Comparison of ENCODE assay signal across 9 mouse cellular contexts in the genomic region with DNA sequence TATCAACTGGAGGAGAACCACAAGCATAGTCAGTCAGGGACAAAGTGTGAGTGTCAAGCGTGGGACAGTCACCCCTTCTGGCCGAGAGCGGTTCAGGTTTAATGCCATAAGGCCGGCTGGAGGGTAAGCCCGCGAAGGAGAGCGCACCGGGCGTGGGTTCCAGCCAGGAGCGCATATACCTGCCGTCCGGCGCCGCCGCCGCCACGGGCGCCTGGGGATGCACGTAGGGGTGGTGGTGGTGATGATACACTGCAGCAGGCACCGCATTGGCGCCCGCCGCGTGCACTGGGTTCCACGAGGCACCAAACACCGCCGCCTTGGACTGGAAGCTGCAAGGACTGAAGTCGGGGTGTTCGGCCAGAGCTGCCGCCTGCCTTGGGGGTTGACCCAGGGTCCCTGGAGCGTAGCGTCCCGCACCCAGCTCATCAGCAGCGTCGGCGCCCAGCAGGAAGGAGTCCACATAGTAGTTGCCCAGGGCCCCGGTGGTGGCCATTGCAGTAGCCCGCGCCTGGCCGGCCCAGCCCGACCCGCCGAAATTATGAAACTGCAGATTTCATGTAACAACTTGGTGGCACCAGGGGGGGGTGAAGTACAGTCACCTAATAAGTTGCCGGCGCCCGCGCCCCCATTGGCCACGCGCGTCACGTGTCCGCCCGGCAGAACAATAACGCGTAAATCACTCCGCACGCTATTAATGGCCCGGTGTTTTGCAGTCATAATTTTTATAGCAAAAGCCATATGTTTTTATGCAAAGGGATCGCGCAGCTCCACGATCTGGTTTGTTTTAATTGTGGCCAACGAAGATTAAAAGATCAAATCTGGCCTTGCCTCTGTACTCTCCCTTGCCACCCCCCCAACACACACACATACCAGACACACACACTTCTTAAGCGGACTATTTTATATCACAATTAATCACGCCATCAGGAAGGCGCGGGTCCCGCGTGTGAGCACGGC. TPM values are rescaled to one million over a fixed set of nuclear protein-coding genes. Genes with fewer than 3 reads are reported as not detected.
DNase-seq lines count a peak whose midpoint lies in the region; ATAC-seq and TF ChIP-seq lines count a peak whose summit lies in the region.
"Had no signal": no experiment of that assay in that cellular context is flagged by ENCODE, and none has a peak within 500 bp of the region (broad histone marks: within the 10 kb centered on the region; RNA-seq: fewer than 3 reads in every experiment).

No protein-coding gene starts in this region.

- no peaks in the 10 kb centered on the region for H3K27me3 ChIP-seq in Patski
- no peaks in the 10 kb centered on the region for H3K27me3 ChIP-seq in kidney, adult 2 months (replicated peaks; ENCODE audit: control insufficient read depth, insufficient read depth, low read length)
- peaks cover 100% of the 10 kb centered on the region for H3K27me3 ChIP-seq in midbrain, embryonic 10.5 days (ENCODE audit: low read depth, poor library complexity, severe bottlenecking)

- peak overlapping the region; percentile 95 for H3K27ac ChIP-seq in kidney, adult 2 months (ENCODE audit: insufficient read depth, low read depth, low read length)
- no peak overlapping the region for H3K27ac ChIP-seq in midbrain, embryonic 10.5 days (replicated peaks)
- H3K27ac ChIP-seq: hindbrain, embryonic 15.5 days had no signal

- no peaks in the 10 kb centered on the region for H3K9me3 ChIP-seq in midbrain, embryonic 10.5 days (replicated peaks)
- H3K9me3 ChIP-seq: hindbrain, embryonic 15.5 days had no signal

- no peaks in the 10 kb centered on the region; the same call in 1 of the 2 replicates for H3K36me3 ChIP-seq in kidney, adult 2 months (ENCODE audit: control insufficient read depth, insufficient read depth, low read length)
- H3K36me3 ChIP-seq in midbrain, embryonic 10.5 days, result no peaks in the 10 kb centered on the region
- H3K36me3 ChIP-seq: hindbrain, embryonic 15.5 days had no signal

- H3K4me1 ChIP-seq in kidney, adult 2 months (ENCODE audit: control insufficient read depth, insufficient read depth, low read length), result no peaks in the 10 kb centered on the region
- peaks cover 14% of the 10 kb centered on the region for H3K4me1 ChIP-seq in midbrain, embryonic 10.5 days

- H3K4me3 ChIP-seq in kidney, adult 2 months (ENCODE audit: insufficient read depth, low read depth, low read length), result peak overlapping the region; percentile 83
- H3K4me3 ChIP-seq in midbrain, embryonic 10.5 days, result no peak overlapping the region
- H3K4me3 ChIP-seq: hindbrain, embryonic 15.5 days had no signal

- POLR2A ChIA-PET in Patski (lab: Charles Lee), result interaction anchor here (0.9 to 37.4 kb wide), 4 partner anchors 13 to 228 kb away, joined by 3 to 778 read pairs (median 266); partner anchors contain the start of genes 5730596B20Rik, Gm28308, Hoxa10 and Hoxa11

- ATAC-seq in Patski, result peak; percentile 20
- peak; percentile 57 for ATAC-seq in megakaryocyte-erythroid progenitor cell, adult 5-6 weeks (replicated peaks; ENCODE audit: low FRiP score, low TSS enrichment, poor library complexity, severe bottlenecking)
- ATAC-seq in erythroblast, adult 5-6 weeks (replicated peaks; ENCODE audit: low FRiP score, poor library complexity, severe bottlenecking), result no peak

- TF ChIP-seq CTCF in Patski (IDR thresholded peaks at IDR 0.05), result no peak
- TF ChIP-seq CTCF in kidney, adult 2 months (conservative IDR thresholded peaks at IDR 0.05; ENCODE audit: insufficient read depth, insufficient read length, low read depth, low read length), result no peak

- no peak for TF ChIP-seq POLR2A in kidney, adult 2 months (IDR thresholded peaks at IDR 0.05; ENCODE audit: low read depth, low read length)

- under 1% methylated on average over 69 of the region's 69 CpGs for WGBS in kidney, adult 2 months
- WGBS in midbrain, embryonic 10.5 days, result 3% methylated on average over 69 of the region's 69 CpGs

- in situ Hi-C loops in Patski (cut with MboI; ENCODE audit: low pct_unique_long_range_greater_than_20kb), result loop anchor here (10.0 to 25.0 kb wide), 4 partner anchors 51 to 1239 kb away; partner anchors contain the start of gene 5730596B20Rik

- peak; percentile 94 for DNase-seq in heart, adult 11 months
- no peak for DNase-seq in heart, adult 8-10 months (ENCODE audit: low spot score)
- no peak for DNase-seq in Patski (ENCODE audit: low read depth, low spot score)
- peak; percentile 97 for DNase-seq in kidney, adult 2 months
- no peak for DNase-seq in right cerebral cortex, adult 2 months (ENCODE audit: low spot score in 2 of 2)
- DNase-seq in midbrain, embryonic 10.5 days (ENCODE audit: low spot score), result no peak

- CTCF ChIA-PET in Patski (lab: Charles Lee), result interaction anchor here (0.7 kb wide), 1 partner anchor 34 kb away, joined by 3 read pairs; the partner anchor contains the start of gene Hoxa4

RNA-seq across cellular contexts. Expression of gene Hoxa7, which starts 4.2 kb away (rescaled TPM):
- total RNA-seq in heart, adult 8-10 months (2022), result under 1 TPM in 3 of 4 experiments, not detected in 1; 0.19 to 0.55 (median 0.31) TPM
- polyA plus RNA-seq in Patski (2021), result 51.6 TPM
- 44.1 and 45.9 TPM in 2 replicates for polyA plus RNA-seq in kidney, adult 2 months (2012; rRNA removed)
- 3.4 and 4.1 TPM in 2 replicates for total RNA-seq in megakaryocyte-erythroid progenitor cell, adult 5-6 weeks (2014; fragmentation: Nextera tagmentation)
- total RNA-seq in megakaryocyte-erythroid progenitor cell, adult 5-6 weeks (2017), result 2.6 and 3.1 TPM in 2 replicates
- total RNA-seq in erythroblast, adult 5-6 weeks (2015; ENCODE audit: low replicate concordance), result 0.77 and 2.5 TPM in 2 replicates
- 1.3 and 2.1 TPM in 2 replicates for total RNA-seq in erythroblast, adult 5-6 weeks (2017; ENCODE audit: low replicate concordance)
- not detected in 2 replicates for polyA plus RNA-seq in midbrain, embryonic 10.5 days (2016; fragmentation: Nextera tagmentation; extraction: Ambion mirVana)

RNA-seq across cellular contexts. Expression of gene Hoxa9, which starts 5.0 kb away (rescaled TPM):
- total RNA-seq in heart, adult 8-10 months (2022), result not detected
- polyA plus RNA-seq in Patski (2021), result 76.7 TPM
- polyA plus RNA-seq in kidney, adult 2 months (2012; rRNA removed), result 36.0 and 63.1 TPM in 2 replicates
- total RNA-seq in megakaryocyte-erythroid progenitor cell, adult 5-6 weeks (2014; fragmentation: Nextera tagmentation), result 7.6 and 9.7 TPM in 2 replicates
- 10.3 and 27.1 TPM in 2 replicates for total RNA-seq in megakaryocyte-erythroid progenitor cell, adult 5-6 weeks (2017)
- total RNA-seq in erythroblast, adult 5-6 weeks (2015; ENCODE audit: low replicate concordance), result 3.3 TPM in 1 of 2 replicates, not detected in the other
- total RNA-seq in erythroblast, adult 5-6 weeks (2017; ENCODE audit: low replicate concordance), result 2.5 and 4.0 TPM in 2 replicates
- not detected in 2 replicates for polyA plus RNA-seq in midbrain, embryonic 10.5 days (2016; fragmentation: Nextera tagmentation; extraction: Ambion mirVana)

RNA-seq across cellular contexts. Expression of gene Gm28308, which starts 12.8 kb away (rescaled TPM):
- total RNA-seq in heart, adult 8-10 months (2022), result under 1 TPM in 1 of 4 experiments, not detected in 3; 0.54 TPM
- polyA plus RNA-seq in Patski (2021), result 8.7 TPM
- polyA plus RNA-seq in kidney, adult 2 months (2012; rRNA removed), result 0.78 and 2.9 TPM in 2 replicates
- total RNA-seq in megakaryocyte-erythroid progenitor cell, adult 5-6 weeks (2014; fragmentation: Nextera tagmentation), result not detected in 2 replicates
- total RNA-seq in megakaryocyte-erythroid progenitor cell, adult 5-6 weeks (2017), result not detected in 2 replicates
- not detected in 2 replicates for total RNA-seq in erythroblast, adult 5-6 weeks (2015; ENCODE audit: low replicate concordance)
- total RNA-seq in erythroblast, adult 5-6 weeks (2017; ENCODE audit: low replicate concordance), result not detected in 2 replicates
- polyA plus RNA-seq in midbrain, embryonic 10.5 days (2016; fragmentation: Nextera tagmentation; extraction: Ambion mirVana), result not detected in 2 replicates
- polyA plus RNA-seq: hindbrain, embryonic 15.5 days had no signal

RNA-seq across cellular contexts. Expression of gene Hoxa3, which starts 12.8 kb away (rescaled TPM):
- total RNA-seq in heart, adult 8-10 months (2022), result under 1 TPM; 0.16 to 0.89 (median 0.31) TPM
- 12.3 TPM for polyA plus RNA-seq in Patski (2021)
- 7.4 and 7.6 TPM in 2 replicates for polyA plus RNA-seq in kidney, adult 2 months (2012; rRNA removed)
- 0.77 and 1.4 TPM in 2 replicates for total RNA-seq in megakaryocyte-erythroid progenitor cell, adult 5-6 weeks (2014; fragmentation: Nextera tagmentation)
- total RNA-seq in megakaryocyte-erythroid progenitor cell, adult 5-6 weeks (2017), result not detected in 2 replicates
- not detected in 2 replicates for total RNA-seq in erythroblast, adult 5-6 weeks (2015; ENCODE audit: low replicate concordance)
- not detected in 2 replicates for total RNA-seq in erythroblast, adult 5-6 weeks (2017; ENCODE audit: low replicate concordance)
- not detected in 2 replicates for polyA plus RNA-seq in midbrain, embryonic 10.5 days (2016; fragmentation: Nextera tagmentation; extraction: Ambion mirVana)

RNA-seq across cellular contexts. Expression of gene Hoxa10, which starts 14.8 kb away (rescaled TPM):
- not detected for total RNA-seq in heart, adult 8-10 months (2022)
- 104 TPM for polyA plus RNA-seq in Patski (2021)
- 34.0 and 34.4 TPM in 2 replicates for polyA plus RNA-seq in kidney, adult 2 months (2012; rRNA removed)
- not detected in 2 replicates for total RNA-seq in megakaryocyte-erythroid progenitor cell, adult 5-6 weeks (2014; fragmentation: Nextera tagmentation)
- 0.34 TPM in 1 of 2 replicates, not detected in the other for total RNA-seq in megakaryocyte-erythroid progenitor cell, adult 5-6 weeks (2017)
- not detected in 2 replicates for total RNA-seq in erythroblast, adult 5-6 weeks (2015; ENCODE audit: low replicate concordance)
- total RNA-seq in erythroblast, adult 5-6 weeks (2017; ENCODE audit: low replicate concordance), result not detected in 2 replicates
- polyA plus RNA-seq in midbrain, embryonic 10.5 days (2016; fragmentation: Nextera tagmentation; extraction: Ambion mirVana), result 0.06 TPM in 1 of 2 replicates, not detected in the other

Comparison
In these comparisons a context has a peak if more than half of its experiments do, and no peak if none do; other contexts are left out.
1. DNase-seq: peak in heart, adult 11 months (single experiment) and kidney, adult 2 months (single experiment); none in heart, adult 8-10 months (single experiment), Patski (single experiment), right cerebral cortex, adult 2 months (0 of 2) and midbrain, embryonic 10.5 days (single experiment).